Mouse (Mus musculus): ENCODE measurements around the gene Lmo4.

DNA sequence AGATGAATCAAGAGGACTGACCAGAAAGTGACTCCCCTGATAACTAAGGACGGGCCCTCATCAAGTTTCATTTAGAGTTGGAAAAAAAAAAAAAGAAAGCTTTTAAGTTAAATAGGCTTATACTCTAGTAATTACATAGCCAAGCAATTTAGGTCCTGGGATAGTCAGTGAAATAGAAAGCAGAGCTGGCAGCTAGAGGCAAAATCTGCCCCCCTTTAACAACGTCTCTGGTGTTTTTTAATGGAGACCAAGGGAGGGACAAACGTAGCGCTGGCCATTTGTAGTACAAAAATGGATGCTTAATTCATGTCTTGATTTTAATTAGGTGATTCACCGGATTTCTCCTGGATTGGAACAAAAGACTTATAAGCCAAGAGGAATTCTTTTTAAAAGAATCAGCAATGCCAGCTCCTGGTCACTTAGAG, 1.0 kb downstream of the Lmo4 start:
- TF ChIP-seq MAX (IDR thresholded peaks at IDR 0.05; ENCODE audit: low read length) (no peak), POLR2A (IDR thresholded peaks at IDR 0.05; ENCODE audit: low read depth, low read length) (no peak), RCOR1 (conservative IDR thresholded peaks at IDR 0.05; ENCODE audit: low read depth, low read length) (no peak), TBP (conservative IDR thresholded peaks at IDR 0.05; ENCODE audit: low read depth, low read length) (no peak), EP300 (IDR thresholded peaks at IDR 0.05; ENCODE audit: low read length) (no peak), CTCF (conservative IDR thresholded peaks at IDR 0.05 in 1 of 2, IDR thresholded peaks at IDR 0.05 in 1 of 2; ENCODE audit: low read depth in 2 of 2, low read length in 2 of 2) (no peak), ZKSCAN1 (IDR thresholded peaks at IDR 0.05; ENCODE audit: borderline replicate concordance, low read depth, low read length) (no peak), TCF12 (IDR thresholded peaks at IDR 0.05; ENCODE audit: low read depth, low read length) (peak; percentile 3; the same call in 1 of the 2 replicates), CHD2 (IDR thresholded peaks at IDR 0.05; ENCODE audit: low read length) (no peak), JUN (IDR thresholded peaks at IDR 0.05; ENCODE audit: insufficient read depth, low read depth, low read length) (no peak)

All from CH12.LX (cell line).